Mouse (Mus musculus) hindbrain, postnatal 0 days (tissue): Measurements from ENCODE around the gene Armcx4. TPM values are rescaled to one million over a fixed set of nuclear protein-coding genes. Genes with fewer than 3 reads are reported as not detected.
A peak's percentile ranks its signal among the peaks of the same experiment; 100 is the strongest.
"Not testable (repeated sequence)": the region's sequence is repeated elsewhere in the genome, so short reads cannot be mapped to it uniquely, and the experiment has no call there.

Source experiments
- ATAC-seq: fragments of 200-750 bp; cut with Nextera tagmentation; 2 replicates; pipeline ENCODE4 v1.8.0; 2017; ENCODE audit warnings: mild to moderate bottlenecking, moderate TSS enrichment, moderate library complexity
- DNase-seq: peaks from one replicate; pipeline ENCODE4 v3.0.0-alpha.2; 2015; ENCODE audit warnings: low spot score
- H3K27ac ChIP-seq: fragments of 300-500 bp; sonication (generic); 2 replicates; pipeline ENCODE4 v1.5.1; 2014; ENCODE audit warnings: mild to moderate bottlenecking
- H3K27me3 ChIP-seq: fragments of 300-500 bp; sonication (generic); 2 replicates; pipeline ENCODE4 v1.6.1; 2014; ENCODE audit warnings: low read length, mixed read lengths; ENCODE audit not compliant: insufficient read depth
- H3K36me3 ChIP-seq: fragments of 300-500 bp; sonication (generic); 2 replicates; pipeline ENCODE4 v1.6.1; 2014; ENCODE audit warnings: low read length, mixed read lengths; ENCODE audit not compliant: insufficient read depth
- H3K4me1 ChIP-seq: fragments of 300-500 bp; sonication (generic); 2 replicates; pipeline ENCODE4 v1.6.1; 2014; ENCODE audit warnings: antibody characterized with exemption, low read length, mixed read lengths; ENCODE audit not compliant: insufficient read depth
- H3K4me2 ChIP-seq: fragments of 300-500 bp; sonication (generic); 2 replicates; pipeline ENCODE4 v1.6.1; 2014; ENCODE audit warnings: low read depth, mild to moderate bottlenecking, low read length, moderate library complexity, mixed read lengths
- H3K4me3 ChIP-seq: fragments of 300-500 bp; sonication (generic); 2 replicates; pipeline ENCODE4 v1.5.1; 2014; ENCODE audit warnings: low read length
- H3K9ac ChIP-seq: fragments of 300-500 bp; sonication (generic); replicated peaks from 2 replicates; pipeline ENCODE4 v1.6.1; 2014; ENCODE audit warnings: mild to moderate bottlenecking, low read length, moderate library complexity, mixed read lengths
- H3K9me3 ChIP-seq: fragments of 300-500 bp; sonication (generic); 2 replicates; pipeline ENCODE4 v1.6.1; 2016; ENCODE audit warnings: low read length, mixed read lengths
- CTCF ChIP-seq: IDR thresholded peaks from 2 replicates; pipeline ENCODE4 v1.5.1; 2016; ENCODE audit warnings: antibody characterized with exemption, control low read depth, low read depth
- WGBS: fragments of 180-500 bp; shearing (Covaris S2); extraction: QIAGEN DNeasy Blood & Tissue Kit; methylation state at CpG from one replicate; pipeline ENCODE4 v1.1.7; 2014; 5-methylcytosine and 5-hydroxymethylcytosine counted together
- polyA plus RNA-seq: library from polyadenylated mRNA; unstranded; fragments of >200 nt; fragmentation: Nextera tagmentation; extraction: Ambion mirVana; gene quantifications from 2 replicates; pipeline ENCODE4 v1.2.1, GENCODE M21; 2015
- total RNA-seq: library from RNA; depleted of rRNA; stranded (reverse); fragments of >200 nt; gene quantifications from 2 replicates; pipeline ENCODE4 v1.2.3, GENCODE M21; 2014

Gene Armcx4
- total and polyA plus RNA-seq, 2 experiments from 2014 or later = 6.0 to 12.8 TPM

- WGBS = 85% methylated on average over 2 of the region's 2 CpGs
Measured at GRCm38 (mm10) chrX:134691540-134691935, 5.2 kb downstream of the Armcx4 start.

GRCm38 (mm10) chrX:134716863-134717262 lies 30.5 kb downstream of the Armcx4 start:
- Histone ChIP-seq H3K9ac (no peak overlapping the region; the same call in 1 of the 2 replicates), H3K36me3 (no peaks in the 10 kb centered on the region), H3K4me3 (no peak overlapping the region), H3K27ac (no peak overlapping the region), H3K27me3 (no peaks in the 10 kb centered on the region), H3K4me1 (no peaks in the 10 kb centered on the region), H3K9me3 (no peaks in the 10 kb centered on the region), H3K4me2 (peak overlapping the region; percentile 53; the same call in 1 of the 2 replicates)
- DNase-seq (no peak), ATAC-seq (no peak)
- TF ChIP-seq CTCF = no peak
- WGBS = 46% methylated on average over 3 of the region's 3 CpGs

More at GRCm38 (mm10) chrX:134691540-134691935, 5.2 kb downstream of the Armcx4 start:
- Histone ChIP-seq H3K4me3 (no peak overlapping the region), H3K27ac (no peak overlapping the region), H3K27me3 (no peaks in the 10 kb centered on the region), H3K36me3 (peaks cover 5% of the 10 kb centered on the region; the same call in 1 of the 2 replicates), H3K4me1 (no peaks in the 10 kb centered on the region), H3K4me2 (no peak overlapping the region), H3K9me3 (no peaks in the 10 kb centered on the region), H3K9ac (no peak overlapping the region)
- no peak for DNase-seq
- no peak for ATAC-seq
- no peak for TF ChIP-seq CTCF

DNA sequence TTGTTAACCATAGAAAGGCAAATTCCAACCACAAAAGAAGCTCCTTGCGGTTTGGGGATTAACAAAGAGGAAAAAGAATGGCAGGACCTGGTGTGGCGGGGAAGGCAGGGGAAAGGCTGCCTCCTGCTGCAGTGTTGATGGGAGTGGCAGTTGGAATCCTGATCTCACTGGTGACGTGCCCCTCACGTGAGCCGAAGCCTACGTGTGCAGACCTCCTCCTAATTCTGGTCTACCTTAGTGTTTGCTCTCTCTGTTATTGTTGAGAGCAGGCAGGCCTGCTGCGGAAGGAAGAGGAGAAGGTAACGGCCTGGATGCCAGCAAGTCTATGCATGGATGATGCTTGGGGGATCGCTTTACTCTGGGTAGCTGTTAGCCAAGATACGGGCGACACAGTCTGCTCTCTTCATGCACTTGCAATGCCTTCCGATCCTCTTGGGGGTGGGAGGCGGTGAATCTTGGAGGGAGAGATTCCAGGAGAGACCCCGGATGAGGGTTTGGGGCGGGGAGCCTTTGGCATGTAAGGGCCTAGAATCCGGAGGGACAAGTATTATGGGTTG lies 31.5 kb downstream of the Armcx4 start, which contains the start of gene Armcx1:
TSS of gene Armcx1 (plus strand) at position 212 of the 557 bp plus-strand sequence.
- WGBS = 29% methylated on average over 16 of the region's 16 CpGs
- Histone ChIP-seq H3K4me1 (no peaks in the 10 kb centered on the region), H3K27me3 (no peaks in the 10 kb centered on the region), H3K4me3 (peak within 1 kb of the TSS; percentile 49), H3K27ac (peak within 1 kb of the TSS; percentile 93), H3K4me2 (peak within 1 kb of the TSS; percentile 53), H3K36me3 (no peaks in the 10 kb centered on the region), H3K9ac (peak within 1 kb of the TSS; percentile 72), H3K9me3 (no peaks in the 10 kb centered on the region)
- peak; percentile 96 for ATAC-seq
- peak; percentile 34; the same call in 1 of the 2 replicates for TF ChIP-seq CTCF
- DNase-seq = peak; percentile 84

DNA sequence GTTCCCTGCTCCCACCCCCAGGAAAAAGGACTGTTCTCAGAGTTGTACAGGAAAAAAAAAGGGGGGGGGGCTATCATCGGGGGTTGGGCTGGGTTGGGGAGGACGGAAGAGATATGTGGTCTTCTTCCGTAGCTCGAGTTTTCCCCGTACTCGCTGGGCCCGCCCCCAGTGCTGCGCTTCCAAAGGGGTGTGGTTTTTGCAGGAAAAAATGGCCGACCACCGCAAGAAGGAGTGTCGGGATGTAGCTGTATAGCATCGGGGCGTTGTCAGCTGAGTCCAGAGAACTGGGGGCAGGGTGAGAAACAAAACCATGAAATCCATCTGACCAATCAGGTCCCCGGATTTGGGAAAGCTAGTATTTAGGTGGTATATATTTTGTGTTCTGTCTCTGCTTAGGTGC lies 32.2 kb downstream of the Armcx4 start:
- peak overlapping the region; percentile 53 for H3K4me2 ChIP-seq
- peak overlapping the region; percentile 49 for H3K4me3 ChIP-seq
- peak overlapping the region; percentile 93 for H3K27ac ChIP-seq
- H3K9ac ChIP-seq = peak overlapping the region; percentile 72
- no peaks in the 10 kb centered on the region for H3K27me3 ChIP-seq
- TF ChIP-seq CTCF = no peak
- peak; percentile 91 for ATAC-seq
- peak; percentile 83 for DNase-seq
- no peaks in the 10 kb centered on the region for H3K9me3 ChIP-seq
- WGBS = 37% methylated on average over 14 of the region's 14 CpGs
- no peaks in the 10 kb centered on the region for H3K36me3 ChIP-seq
- H3K4me1 ChIP-seq = no peaks in the 10 kb centered on the region

DNA sequence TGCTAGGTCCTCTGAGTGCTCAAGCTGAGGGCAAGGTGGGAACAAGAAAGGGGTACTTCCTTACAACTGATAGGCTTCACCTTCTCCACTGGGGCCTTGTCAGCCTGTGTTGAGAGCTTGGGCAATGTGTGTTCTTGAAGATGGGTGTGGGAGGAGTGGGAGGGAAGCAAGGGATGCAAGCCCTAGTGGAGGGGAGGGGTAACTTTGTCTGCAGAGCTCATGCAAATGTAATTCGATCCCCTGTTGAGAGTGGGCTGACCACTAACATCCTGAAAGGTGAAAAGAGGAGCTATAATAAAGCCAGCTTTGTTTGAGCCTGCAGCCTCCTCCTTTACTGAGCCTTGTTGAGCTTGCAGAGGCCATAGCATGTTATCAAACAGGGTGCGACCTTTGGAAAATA lies 37.4 kb downstream of the Armcx4 start:
- H3K27ac ChIP-seq, H3K4me3 ChIP-seq, H3K4me1 ChIP-seq, H3K9ac ChIP-seq, H3K9me3 ChIP-seq, DNase-seq, ATAC-seq, H3K27me3 ChIP-seq, H3K4me2 ChIP-seq, H3K36me3 ChIP-seq: not testable (repeated sequence)
- 26% methylated on average over 2 of the region's 2 CpGs for WGBS

DNA sequence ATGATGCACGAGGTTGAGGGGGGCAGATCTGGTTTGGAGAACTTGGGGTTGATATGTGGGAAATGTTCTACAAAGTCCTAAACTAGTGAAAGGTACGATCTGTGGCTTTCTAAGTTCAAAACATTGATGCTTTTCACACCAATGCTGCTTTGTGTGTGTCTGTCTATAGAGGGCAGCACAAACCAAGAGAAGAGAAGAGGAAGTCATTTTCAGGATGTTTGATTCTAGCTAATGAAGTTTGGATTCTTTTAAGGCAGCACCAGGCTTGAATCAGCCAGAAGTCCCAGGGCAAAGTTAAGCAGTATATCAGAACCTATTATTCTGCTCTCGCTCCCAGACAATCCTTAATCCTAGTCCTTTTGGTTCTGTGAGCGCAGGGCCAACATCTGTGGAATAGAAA lies 43.5 kb downstream of the Armcx4 start:
- Histone ChIP-seq H3K36me3 (no peaks in the 10 kb centered on the region), H3K9ac (no peak overlapping the region), H3K9me3 (no peaks in the 10 kb centered on the region), H3K4me1 (no peaks in the 10 kb centered on the region), H3K4me2 (no peak overlapping the region), H3K27ac (no peak overlapping the region), H3K4me3 (no peak overlapping the region), H3K27me3 (no peaks in the 10 kb centered on the region)
- no peak for ATAC-seq
- peak; percentile 51 for DNase-seq
- WGBS = 48% methylated on average over 4 of the region's 4 CpGs
- TF ChIP-seq CTCF = peak; percentile 72

DNA sequence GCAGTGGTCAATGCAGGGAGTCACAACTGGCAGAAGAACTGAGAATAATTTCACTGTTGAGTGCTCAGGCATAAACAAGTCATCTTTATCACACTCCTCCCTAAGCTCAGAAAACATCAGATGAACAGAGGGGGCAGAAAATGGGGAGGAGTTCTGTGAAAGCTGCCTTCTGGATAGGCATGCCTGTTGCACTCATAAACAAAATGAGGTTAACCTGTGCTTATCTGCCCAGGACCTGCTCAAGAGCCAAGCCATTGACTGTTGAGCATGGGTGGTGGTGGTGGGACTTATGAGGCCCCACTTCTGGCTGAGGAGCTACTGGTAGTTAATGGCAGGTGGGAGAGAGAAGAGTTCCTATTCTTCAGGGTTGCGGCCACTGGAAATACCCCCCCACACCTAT lies 51.5 kb downstream of the Armcx4 start:
- Histone ChIP-seq H3K4me2 (no peak overlapping the region), H3K36me3 (no peaks in the 10 kb centered on the region), H3K9me3 (no peaks in the 10 kb centered on the region), H3K27me3 (no peaks in the 10 kb centered on the region), H3K4me1 (no peaks in the 10 kb centered on the region), H3K27ac (no peak overlapping the region), H3K4me3 (no peak overlapping the region), H3K9ac (no peak overlapping the region)
- TF ChIP-seq CTCF = no peak
- ATAC-seq (no peak), DNase-seq (no peak)
- 100% methylated on average over 1 of the region's 1 CpGs for WGBS
